Mouse (Mus musculus): ENCODE data around the gene Pcbp4. TPM values are rescaled to one million over a fixed set of nuclear protein-coding genes. Genes with fewer than 3 reads are reported as not detected.
A peak's percentile ranks its signal among the peaks of the same experiment; 100 is the strongest.

The Pcbp4 gene
- total RNA-seq (2014; fragmentation: Nextera tagmentation) (0.40 and 6.6 TPM in 2 replicates), total RNA-seq (2017) (0.30 and 0.89 TPM in 2 replicates)

DNA sequence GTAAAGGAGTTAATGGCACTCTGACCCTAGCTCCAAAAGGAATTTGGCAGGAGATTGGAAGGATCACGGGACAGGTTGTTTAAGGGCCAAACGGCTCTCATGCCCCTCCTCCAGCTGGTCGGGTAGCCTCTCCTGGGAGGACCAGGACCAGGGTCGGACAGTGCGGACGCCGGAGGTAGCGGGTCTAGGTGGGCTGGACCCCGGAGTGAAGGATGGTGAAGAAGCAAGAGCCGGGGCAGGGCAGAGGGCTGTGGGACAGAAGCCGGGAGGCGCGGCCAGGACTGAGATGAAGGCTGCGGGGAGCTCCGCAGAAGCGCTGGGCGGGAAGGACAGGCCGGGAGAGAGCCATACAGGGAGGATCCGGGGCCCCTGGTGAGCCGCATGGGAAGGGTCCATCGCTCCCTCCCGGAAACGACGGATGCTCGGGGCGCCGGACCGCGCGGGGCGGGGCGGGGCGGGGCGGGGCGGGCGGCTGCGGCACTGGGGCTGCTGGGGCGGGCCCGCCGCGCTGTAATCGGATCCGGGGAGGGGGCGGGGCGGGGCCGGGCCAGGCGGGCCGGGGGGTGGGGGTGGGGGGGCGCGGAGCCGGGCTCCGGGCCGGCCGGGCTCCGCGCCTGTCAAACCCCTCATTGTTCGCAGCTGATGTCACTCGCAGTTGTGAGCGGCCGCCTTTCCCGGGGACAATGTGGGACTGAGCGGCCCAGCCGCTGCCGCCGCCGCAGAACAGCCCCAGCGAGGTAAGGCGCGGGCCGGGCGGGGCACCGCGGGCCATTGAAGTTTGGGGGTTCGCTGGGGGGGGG is at the start of gene Pcbp4:
Pcbp4 (plus strand) TSS at position 21 of the 800 bp plus-strand sequence.
- peak; percentile 24; the same call in 1 of the 2 replicates for ATAC-seq (replicated peaks; ENCODE audit: low FRiP score, low TSS enrichment, poor library complexity, severe bottlenecking)

DNA sequence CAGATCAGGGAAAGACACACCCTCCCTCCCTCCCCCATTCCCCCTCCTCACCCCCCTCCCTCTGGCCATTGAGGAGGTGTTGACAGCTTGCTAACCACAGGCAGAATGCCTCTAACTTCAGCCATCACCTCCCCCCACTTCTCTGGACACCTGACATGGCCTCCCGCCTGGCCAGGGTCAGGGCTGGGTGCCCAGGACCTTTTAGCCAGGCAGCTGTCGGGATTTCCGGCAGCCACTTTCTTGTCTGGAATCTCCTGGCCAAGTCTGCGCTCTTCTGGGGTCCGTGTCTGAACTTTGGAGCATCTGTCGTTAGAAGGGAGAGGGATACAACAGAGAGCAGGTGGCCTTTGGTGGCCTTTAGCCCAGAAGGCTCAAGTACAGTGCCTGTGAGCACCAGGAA is 47.8 kb upstream of the Pcbp4 start:
- no peak for ATAC-seq (replicated peaks; ENCODE audit: low FRiP score, low TSS enrichment, poor library complexity, severe bottlenecking)

DNA sequence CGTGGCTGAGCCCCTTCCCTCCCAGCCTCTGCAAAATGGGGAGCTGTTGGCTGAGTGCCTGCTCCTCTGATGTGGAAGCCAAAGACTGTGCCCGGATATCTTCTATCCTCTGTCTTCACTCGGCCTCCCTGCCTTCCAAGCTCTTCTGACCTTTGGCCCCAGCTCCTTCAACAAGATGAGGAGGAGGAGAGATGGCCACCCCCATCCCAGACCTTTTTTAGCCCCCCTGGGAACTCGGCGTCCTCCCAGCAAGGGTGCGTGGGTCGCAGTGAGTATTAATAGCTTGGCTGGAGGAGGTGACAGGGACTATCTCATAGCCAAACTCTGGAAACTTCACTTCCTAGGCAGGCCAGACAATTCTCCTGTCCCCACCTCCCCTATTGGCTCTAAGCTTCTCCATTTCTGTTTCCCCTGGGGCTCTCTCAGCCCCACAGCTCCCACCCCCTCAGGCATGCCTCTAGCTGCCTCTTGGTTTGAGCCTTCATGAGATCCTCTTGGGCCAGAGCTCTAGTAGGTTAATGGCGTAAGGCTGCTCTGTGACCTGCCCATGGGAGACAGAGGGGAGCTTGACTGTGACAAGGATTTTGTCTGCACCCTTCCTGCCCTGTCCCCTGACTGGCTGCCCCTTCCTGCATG is 46.5 kb upstream of the Pcbp4 start:
- ATAC-seq (replicated peaks; ENCODE audit: low FRiP score, low TSS enrichment, poor library complexity, severe bottlenecking): no peak

DNA sequence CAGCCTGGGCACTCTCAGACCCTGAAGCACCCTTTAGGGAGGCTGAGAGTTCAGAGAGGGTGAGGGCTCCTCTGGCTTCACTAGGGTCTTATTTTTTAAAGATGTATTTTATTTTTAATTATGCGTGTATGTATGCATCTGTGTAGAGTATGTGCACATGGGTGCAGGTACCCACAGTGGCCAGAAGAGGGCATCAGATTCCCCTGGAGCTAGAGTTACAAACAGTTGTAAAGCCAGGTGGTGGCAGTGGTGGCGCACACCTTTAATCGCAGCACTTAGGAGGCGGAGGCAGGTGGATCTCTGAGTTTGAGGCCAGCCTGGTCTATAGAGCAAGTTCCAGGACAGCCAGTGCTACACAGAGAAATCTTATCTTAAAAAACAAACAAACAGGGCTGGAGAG is 44.0 kb upstream of the Pcbp4 start:
- no peak for ATAC-seq (replicated peaks; ENCODE audit: low FRiP score, low TSS enrichment, poor library complexity, severe bottlenecking)

DNA sequence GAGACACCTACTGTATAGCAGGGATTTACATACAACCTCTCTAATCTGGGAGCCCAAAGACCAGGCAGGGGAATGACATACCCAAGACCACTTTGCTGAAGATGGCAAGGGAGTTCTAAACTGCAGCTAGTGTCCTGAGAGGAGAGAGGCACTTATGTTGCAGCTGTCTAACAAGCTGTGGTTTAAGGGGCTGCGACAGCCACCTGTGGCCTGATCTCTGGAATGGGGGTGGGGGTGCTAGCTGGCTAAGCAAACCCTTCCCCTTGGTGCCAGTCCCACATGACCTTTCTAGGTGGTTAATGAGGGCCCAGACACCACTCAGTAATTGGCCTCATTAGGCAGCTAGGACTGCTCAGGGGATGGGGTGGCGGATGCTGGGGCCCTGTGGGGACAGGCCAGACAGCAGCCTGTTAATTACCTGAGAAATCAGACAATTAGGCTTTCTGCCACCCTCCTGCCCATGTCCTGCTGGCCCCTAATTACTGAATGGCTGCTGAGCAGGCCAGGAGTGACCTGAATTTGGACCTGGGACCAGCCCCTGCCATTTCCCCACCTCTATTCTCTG is 42.9 kb upstream of the Pcbp4 start:
- ATAC-seq (replicated peaks; ENCODE audit: low FRiP score, low TSS enrichment, poor library complexity, severe bottlenecking): no peak

DNA sequence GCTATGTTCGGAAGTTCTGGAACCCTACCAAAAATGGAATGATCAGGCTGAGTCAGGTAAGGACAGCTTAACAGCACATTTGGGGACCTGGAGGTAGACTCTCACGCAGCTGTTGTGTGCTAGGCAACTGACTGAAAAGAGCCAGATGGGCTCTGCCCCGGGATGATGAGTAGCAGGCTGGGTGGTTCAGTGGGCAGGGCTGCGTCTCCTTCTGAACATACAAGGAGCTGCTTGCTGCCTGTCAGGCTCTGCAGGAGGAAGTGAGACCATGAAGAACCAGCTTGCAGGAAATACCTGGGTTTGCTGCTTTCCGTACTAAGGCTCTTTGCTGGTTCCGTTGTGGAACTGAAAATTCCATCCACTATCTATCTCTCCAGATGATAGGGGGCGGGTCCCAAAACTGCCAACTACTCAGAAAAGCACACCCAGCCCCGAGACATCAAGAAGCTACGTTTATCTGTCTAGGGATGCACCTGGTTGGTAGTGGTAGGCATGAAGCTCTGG is 41.9 kb upstream of the Pcbp4 start:
- ATAC-seq (replicated peaks; ENCODE audit: low FRiP score, low TSS enrichment, poor library complexity, severe bottlenecking): peak; percentile 87

DNA sequence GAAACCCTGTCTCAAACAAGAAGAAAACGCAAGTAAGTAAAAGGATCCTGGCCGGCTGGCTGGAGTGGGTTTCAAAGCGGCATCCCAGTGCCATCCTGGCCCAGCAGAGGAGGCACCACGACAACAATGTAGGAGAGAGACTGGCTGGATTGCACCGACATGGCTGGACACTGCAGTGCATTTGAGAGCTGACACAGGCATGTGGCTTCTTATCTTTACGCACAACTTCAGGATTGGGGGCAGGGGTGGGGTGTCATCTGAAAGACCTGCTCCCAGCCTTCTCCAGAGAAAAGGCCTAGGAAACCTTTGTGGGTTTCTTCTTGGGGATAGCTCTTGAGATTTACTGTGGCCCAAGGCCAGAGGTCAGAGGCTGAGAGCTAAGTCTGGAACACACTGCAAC is 41.4 kb upstream of the Pcbp4 start:
- ATAC-seq (replicated peaks; ENCODE audit: low FRiP score, low TSS enrichment, poor library complexity, severe bottlenecking): peak; percentile 45

DNA sequence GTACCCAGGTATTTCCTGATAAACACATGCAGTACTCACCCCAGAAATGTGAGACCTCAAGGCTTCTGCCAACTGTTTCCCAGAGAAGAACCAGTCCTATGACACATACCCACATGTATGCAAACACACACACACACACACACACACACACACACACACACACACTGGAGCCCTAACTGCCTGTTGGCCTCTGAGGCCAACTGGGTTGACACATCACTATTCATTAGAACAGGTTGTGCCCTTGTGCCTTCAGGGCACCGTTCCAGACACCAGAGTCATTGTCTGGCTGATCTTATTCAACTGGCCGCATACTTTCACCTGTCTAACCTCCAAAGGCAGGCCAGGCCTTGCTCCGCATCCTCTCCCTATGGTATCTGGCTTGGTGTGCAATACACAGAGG is 40.9 kb upstream of the Pcbp4 start:
- ATAC-seq (replicated peaks; ENCODE audit: low FRiP score, low TSS enrichment, poor library complexity, severe bottlenecking): no peak

DNA sequence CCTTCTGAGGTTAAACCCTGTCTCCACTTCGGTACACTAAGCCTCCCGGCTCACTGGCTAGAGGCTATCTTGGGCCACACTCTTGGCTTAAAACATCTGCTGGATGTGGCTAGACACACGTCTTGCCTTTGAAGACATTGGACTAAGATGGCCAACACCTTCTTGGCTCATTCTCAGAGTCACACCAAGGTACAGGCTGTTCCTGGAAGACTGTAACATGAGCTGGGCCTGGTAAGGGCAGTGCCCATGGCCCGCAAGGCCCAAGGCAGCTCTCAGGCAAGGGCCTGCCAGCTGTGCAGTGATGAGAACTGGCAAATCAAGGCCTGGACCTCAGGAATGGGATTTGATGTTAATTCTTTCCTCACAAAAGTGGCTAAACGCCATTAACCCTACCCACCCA is 39.5 kb upstream of the Pcbp4 start:
- no peak for ATAC-seq (replicated peaks; ENCODE audit: low FRiP score, low TSS enrichment, poor library complexity, severe bottlenecking)

DNA sequence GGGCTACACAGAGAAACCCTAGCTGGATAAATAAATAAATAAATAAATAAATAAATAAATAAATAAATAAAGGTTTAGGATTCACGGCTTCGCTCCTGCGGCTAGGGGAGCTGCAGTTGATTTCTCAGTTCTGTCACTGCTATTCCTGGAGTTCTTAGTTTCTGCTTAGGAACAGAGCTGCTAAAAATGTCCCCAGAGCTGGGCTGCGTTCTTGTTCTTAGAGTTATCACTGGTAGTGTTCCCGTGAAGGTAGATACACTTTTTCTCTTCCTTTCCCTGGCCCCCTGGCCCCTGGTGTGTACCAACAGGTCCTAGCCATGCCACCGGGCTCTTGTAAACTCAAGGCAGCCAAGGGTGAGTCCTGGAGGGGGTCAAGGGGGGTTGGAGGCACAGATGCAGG is 36.3 kb upstream of the Pcbp4 start:
- ATAC-seq (replicated peaks; ENCODE audit: low FRiP score, low TSS enrichment, poor library complexity, severe bottlenecking): no peak

DNA sequence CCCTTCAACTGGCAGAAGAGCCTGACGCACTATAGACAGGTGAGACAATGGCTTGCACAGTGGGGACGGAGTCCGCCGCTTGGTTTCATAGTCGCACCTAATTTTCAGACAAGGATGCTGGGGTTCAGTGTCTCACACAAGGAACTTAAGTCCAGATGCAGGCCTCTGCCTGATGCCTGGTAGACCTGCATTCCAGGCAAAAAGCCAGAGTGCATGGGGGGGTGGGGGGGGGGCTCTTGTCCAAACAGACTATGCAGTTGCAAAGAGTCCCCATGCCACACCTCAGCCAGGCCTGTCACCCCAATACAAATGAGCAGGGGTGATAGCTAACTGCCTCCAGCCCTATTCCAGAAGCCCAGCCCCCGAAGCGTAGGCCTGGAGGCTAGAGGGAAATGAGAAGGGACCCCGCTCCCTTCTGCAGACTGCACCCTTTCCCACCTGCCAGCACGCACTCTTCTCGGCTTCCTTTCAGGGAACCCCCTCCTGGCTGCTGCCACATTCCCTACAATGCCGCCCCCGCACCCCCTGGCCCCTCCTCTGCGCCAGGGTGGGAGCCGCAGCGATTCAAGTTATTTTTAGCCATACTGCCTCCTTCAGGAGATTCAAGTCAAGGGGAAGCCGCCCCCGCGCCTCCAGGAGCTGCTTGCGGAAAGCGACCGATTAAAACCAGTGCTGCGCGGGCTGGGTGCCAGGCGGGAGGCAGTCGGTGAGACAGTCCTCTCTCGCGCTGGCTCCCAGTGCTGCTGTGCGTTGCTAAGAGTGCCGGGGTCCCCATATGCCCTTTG is 35.1 kb upstream of the Pcbp4 start:
- ATAC-seq (replicated peaks; ENCODE audit: low FRiP score, low TSS enrichment, poor library complexity, severe bottlenecking): peak; percentile 70

DNA sequence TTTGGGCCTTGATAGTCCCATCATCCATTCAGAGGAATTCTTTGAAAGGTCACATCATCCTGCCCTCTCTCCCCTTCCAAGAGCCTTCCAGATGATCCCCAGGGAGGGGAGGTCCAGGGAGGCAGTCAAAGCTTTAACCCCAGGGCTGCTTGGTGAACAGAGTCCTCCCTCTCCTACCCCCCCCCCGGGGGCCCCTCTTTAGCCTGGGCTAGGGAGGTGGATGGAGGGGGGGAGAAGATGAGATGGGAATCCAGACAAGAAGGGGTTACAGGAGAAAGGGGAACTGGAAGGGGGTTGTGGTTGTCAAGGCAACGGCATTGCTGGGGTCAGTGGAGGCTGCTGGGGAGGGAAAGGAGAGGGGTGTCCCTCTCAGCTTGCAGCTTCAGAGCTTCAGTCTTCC is 32.5 kb upstream of the Pcbp4 start:
- ATAC-seq (replicated peaks; ENCODE audit: low FRiP score, low TSS enrichment, poor library complexity, severe bottlenecking): no peak

DNA sequence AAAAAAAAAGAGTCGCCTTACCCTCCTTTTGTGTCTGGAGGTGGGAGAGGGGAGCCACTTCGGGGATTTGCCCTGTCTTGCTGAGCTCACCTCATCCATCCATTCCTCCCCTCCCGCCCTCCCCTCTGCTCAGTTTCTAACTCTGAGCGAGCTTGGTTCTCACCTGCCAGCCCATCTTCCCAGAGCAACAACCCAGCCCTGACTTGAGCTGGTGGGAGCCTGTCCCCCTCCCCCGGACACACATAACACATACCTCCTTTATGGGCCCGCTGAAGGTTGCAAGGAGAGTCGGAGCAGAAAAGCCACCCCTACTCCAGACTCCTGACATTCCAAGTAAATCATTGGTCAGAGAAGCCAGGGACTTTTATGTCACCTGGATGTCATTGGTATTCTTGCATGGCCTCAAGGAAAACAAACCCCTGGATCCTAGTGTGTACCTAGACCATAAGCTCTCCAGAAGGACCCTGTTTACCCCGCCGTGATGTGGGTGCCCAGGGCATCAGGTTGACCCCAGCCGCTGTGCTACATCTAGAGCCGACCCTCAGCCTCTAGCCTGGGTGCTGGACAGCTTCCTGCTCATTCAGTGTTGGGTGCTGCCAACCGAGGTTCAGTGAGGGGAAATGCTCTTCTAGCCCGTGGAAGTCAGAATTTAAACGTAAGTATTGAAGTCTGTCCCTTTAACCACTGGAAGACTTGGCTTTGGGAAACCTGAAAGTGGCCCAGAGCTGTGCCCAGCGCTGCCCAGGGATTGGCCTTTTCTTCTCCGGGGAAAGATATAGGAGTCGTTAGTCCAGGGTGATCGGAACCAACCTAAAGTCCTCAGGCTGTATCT is 31.8 kb upstream of the Pcbp4 start:
- ATAC-seq (replicated peaks; ENCODE audit: low FRiP score, low TSS enrichment, poor library complexity, severe bottlenecking): 0 out of 2 replicates have a peak, but pooled peaks have one; percentile 27

DNA sequence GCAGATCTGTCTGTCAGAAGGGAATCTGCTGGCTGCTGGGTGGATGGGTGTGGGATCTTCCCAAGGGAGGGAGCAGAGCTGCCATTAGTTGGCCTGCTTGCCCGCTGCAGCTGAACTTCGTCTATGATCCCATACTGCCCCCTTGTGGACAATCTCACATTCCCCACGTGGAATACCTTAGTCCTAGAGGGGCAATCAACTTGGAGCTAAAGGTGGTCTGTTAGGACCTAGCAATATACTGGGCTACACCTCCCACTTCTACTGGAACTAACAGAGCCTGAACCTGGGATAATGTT is 31.3 kb upstream of the Pcbp4 start:
- peak; percentile 79 for ATAC-seq (replicated peaks; ENCODE audit: low FRiP score, low TSS enrichment, poor library complexity, severe bottlenecking)

DNA sequence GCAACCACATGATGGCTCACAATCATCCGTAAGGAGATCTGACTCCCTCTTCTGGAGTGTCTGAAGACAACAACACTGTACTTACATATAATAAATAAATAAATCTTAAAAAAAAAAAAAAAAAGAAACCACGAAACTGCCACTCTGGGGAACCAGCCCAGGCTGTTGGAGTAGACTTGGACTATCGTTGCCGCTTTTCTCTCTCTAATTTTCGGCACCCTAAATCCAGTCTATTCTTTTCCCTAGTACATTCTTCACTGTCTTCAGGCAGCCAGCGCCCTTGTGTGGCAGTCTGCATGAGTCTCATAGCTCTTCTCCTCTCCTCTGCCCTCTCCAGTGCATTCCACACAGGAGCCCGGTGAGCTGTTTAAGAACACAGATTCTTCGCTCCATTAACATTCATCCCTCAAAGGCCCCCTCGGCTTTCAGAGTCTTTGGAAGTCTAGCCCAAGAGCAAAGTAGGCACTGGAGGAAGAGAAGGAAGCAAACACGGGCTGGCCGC is 24.3 kb upstream of the Pcbp4 start:
- peak; percentile 15 for ATAC-seq (replicated peaks; ENCODE audit: low FRiP score, low TSS enrichment, poor library complexity, severe bottlenecking)

DNA sequence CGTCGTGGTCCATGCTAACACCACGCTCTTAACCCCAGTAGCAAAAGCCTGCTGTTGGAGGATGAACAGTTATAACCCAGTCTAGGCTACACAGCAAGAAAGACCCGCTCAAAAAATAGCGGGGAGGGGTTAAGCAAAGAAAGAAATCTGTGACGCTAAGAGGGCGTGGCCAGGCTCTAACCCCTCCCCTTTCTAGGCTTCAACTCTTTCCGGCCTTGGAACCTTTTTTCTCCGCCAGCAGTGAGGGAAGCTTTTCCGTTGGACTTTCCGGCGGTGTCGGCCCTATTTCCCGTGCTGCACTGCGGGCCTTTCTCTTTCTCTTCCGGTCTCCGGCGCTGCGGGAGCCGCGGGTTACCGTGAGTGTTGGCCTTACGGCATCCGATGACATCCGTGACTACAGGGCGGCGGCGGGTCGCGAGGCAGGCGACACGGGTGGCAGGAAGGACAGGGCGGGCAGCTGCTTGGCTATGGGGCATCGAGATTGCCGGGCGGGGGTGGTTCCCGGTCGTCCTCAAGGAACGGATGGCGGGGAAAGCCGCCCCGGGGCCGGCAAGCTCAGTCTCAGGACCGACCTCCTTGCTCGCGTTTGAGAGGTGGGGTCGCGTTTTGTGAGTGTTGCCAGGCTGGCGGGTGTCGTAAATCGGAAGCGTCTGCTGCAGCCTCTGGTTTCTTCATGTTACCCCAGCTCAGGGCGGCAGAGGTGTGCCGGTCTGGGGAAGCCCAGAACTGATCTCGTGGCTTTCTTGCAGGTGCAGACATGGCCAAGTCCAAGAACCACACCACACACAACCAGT is 23.7 kb upstream of the Pcbp4 start, which contains the start of gene Rpl29:
Rpl29 (plus strand) TSS at position 234 of the 794 bp plus-strand sequence.
- ATAC-seq (replicated peaks; ENCODE audit: low FRiP score, low TSS enrichment, poor library complexity, severe bottlenecking): peak; percentile 84

DNA sequence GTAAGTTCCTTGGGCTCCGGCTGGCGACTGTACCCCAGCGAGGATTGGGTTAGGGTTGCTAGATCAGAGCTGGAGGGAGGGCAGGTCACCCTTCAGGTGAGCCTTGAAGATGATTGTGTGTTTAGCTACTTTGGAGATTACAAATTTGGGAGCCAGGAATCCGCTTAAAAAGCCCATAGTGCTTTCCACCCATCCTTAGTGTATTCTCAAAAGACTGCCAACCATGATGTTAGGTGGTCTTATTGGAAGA is 23.2 kb upstream of the Pcbp4 start:
- ATAC-seq (replicated peaks; ENCODE audit: low FRiP score, low TSS enrichment, poor library complexity, severe bottlenecking): no peak

DNA sequence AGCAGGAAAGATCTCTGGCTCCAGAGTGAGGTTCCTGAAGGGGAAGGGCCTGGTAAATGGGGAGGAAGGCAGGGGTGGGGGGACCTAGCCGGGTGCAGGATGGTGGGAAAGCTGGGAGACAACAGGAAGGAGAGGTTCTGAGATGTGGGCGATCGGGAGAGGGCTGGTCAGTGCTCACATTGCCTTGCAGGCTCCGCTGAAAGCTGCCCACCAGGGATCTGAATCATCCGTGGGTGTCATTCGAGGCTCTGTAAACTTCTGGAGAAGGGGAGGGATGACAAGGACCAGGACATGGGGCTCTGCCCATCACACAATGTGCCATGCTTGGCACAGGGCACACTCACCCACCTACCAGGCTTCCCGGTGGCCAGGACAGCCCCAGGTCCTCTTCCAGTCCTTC is 19.7 kb upstream of the Pcbp4 start:
- ATAC-seq (replicated peaks; ENCODE audit: low FRiP score, low TSS enrichment, poor library complexity, severe bottlenecking): no peak
